In the genomic region with DNA sequence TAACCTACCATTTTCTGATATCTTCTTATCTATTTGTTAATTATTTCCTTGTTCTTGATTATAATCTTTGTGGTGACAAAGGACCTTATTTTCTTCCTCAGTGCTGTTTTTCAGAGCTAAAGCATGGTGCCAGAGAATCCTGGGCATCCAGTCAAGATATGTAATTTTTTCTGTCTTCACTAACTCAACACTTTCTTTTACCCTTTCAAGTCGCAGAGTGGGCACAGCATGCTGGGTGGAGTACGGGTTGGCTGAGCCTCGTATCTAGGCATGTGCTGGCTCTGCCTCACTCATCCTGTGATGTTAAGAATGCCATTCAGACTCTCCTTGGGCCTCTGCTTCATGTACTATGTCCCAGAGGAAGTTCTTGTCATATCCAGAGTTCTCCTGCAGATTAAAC, we compare ENCODE assay signal across 34 mouse cellular contexts. TPM values are rescaled to one million over a fixed set of nuclear protein-coding genes. Genes with fewer than 3 reads are reported as not detected.
A peak's percentile ranks its signal among the peaks of the same experiment; 100 is the strongest.
DNase-seq lines count a peak whose midpoint lies in the region; ATAC-seq and TF ChIP-seq lines count a peak whose summit lies in the region.
"Had no signal": no experiment of that assay in that cellular context is flagged by ENCODE, and none has a peak within 500 bp of the region (broad histone marks: within the 10 kb centered on the region; RNA-seq: fewer than 3 reads in every experiment).

No protein-coding gene starts in this region.

- no peaks in the 10 kb centered on the region for H3K27me3 ChIP-seq in forebrain, embryonic 16.5 days (replicated peaks; ENCODE audit: control insufficient read depth, insufficient read depth, low read length)
- H3K27me3 ChIP-seq in forebrain, embryonic 10.5 days (ENCODE audit: poor library complexity, severe bottlenecking): no peaks in the 10 kb centered on the region
- H3K27me3 ChIP-seq: embryonic facial prominence, embryonic 13.5 days; limb, embryonic 12.5 days; liver, embryonic 15.5 days; lung, embryonic 15.5 days; midbrain, embryonic 12.5 days; neural tube, embryonic 12.5 days had no signal

- ATAC-seq in forebrain, embryonic 16.5 days: peak; percentile 77; the same call in 1 of the 2 replicates
- ATAC-seq in activated CD4-positive, CD25-positive, alpha-beta regulatory T cell, adult 4 months: no peak
- ATAC-seq: intestine, postnatal 0 days had no signal

- H3K36me3 ChIP-seq in forebrain, embryonic 16.5 days (ENCODE audit: control insufficient read depth, insufficient read depth): no peaks in the 10 kb centered on the region
- H3K36me3 ChIP-seq in forebrain, embryonic 10.5 days (replicated peaks): no peaks in the 10 kb centered on the region
- H3K36me3 ChIP-seq: embryonic facial prominence, embryonic 13.5 days; heart, embryonic 12.5 days; limb, embryonic 12.5 days; liver, embryonic 15.5 days; lung, embryonic 15.5 days; midbrain, embryonic 12.5 days; neural tube, embryonic 12.5 days had no signal

- no peak overlapping the region for H3K4me3 ChIP-seq in forebrain, embryonic 16.5 days (replicated peaks; ENCODE audit: low read length)
- no peak overlapping the region for H3K4me3 ChIP-seq in forebrain, embryonic 10.5 days
- H3K4me3 ChIP-seq: embryonic facial prominence, embryonic 13.5 days; erythroblast, embryonic 14.5 days; heart, adult 2 months; heart, embryonic 12.5 days; limb, embryonic 12.5 days; liver, embryonic 15.5 days; lung, embryonic 15.5 days; megakaryocyte, embryonic 14.5 days; midbrain, embryonic 12.5 days; myocyte; neural tube, embryonic 12.5 days had no signal

- peak overlapping the region; percentile 55 for H3K27ac ChIP-seq in forebrain, embryonic 16.5 days (ENCODE audit: low read length)
- no peak overlapping the region for H3K27ac ChIP-seq in forebrain, embryonic 10.5 days
- H3K27ac ChIP-seq: embryonic facial prominence, embryonic 13.5 days; heart, adult 2 months; hindbrain, embryonic 14.5 days; limb, embryonic 12.5 days; liver, embryonic 15.5 days; lung, embryonic 15.5 days; midbrain, embryonic 12.5 days; neural tube, embryonic 12.5 days had no signal

- no peak for TF ChIP-seq POLR2A in brain, embryonic 14.5 days (IDR thresholded peaks at IDR 0.05; ENCODE audit: borderline replicate concordance, extremely low read depth, insufficient read depth, insufficient read length, poor library complexity, severe bottlenecking)

- WGBS in forebrain, embryonic 16.5 days: 71% methylated on average over 3 of the region's 3 CpGs
- WGBS in forebrain, embryonic 10.5 days: 95% methylated on average over 3 of the region's 3 CpGs

- H3K4me2 ChIP-seq in forebrain, embryonic 16.5 days (ENCODE audit: low read length): no peak overlapping the region
- H3K4me2 ChIP-seq: embryonic facial prominence, embryonic 13.5 days; heart, embryonic 12.5 days; hindbrain, embryonic 14.5 days; limb, embryonic 12.5 days; liver, embryonic 15.5 days; lung, embryonic 15.5 days; midbrain, embryonic 12.5 days; neural tube, embryonic 12.5 days had no signal

- no peak for DNase-seq in forebrain, embryonic 10.5 days (ENCODE audit: extremely low spot score, low spot score)
- DNase-seq in right cerebral cortex, adult 18-20 months: peak; percentile 56
- no peak for DNase-seq in right cerebral cortex, adult 2 months (ENCODE audit: low spot score in 2 of 2)
- DNase-seq in brain, embryonic 14.5 days (ENCODE audit: low read depth): peak; percentile 72
- no peak for DNase-seq in kidney, adult 9 months
- DNase-seq: adrenal gland, adult 8-10 months; cerebellum, adult 11-12 months; cerebellum, postnatal 10 days; heart, adult 2 months; heart, postnatal 4 days; kidney, postnatal 14 days; layer of hippocampus, adult 9-11 months; lung, postnatal 4 days; right cerebral cortex, postnatal 14 days; spleen, adult 18-20 months; thymus, adult 18-20 months; thymus, postnatal 25 days had no signal

- no peak overlapping the region for H3K9ac ChIP-seq in forebrain, embryonic 16.5 days (replicated peaks; ENCODE audit: low read depth, low read length)
- H3K9ac ChIP-seq: embryonic facial prominence, embryonic 13.5 days; heart, embryonic 12.5 days; hindbrain, embryonic 14.5 days; limb, embryonic 12.5 days; liver, embryonic 15.5 days; lung, embryonic 15.5 days; midbrain, embryonic 12.5 days; neural tube, embryonic 12.5 days had no signal

- peaks cover under 1% of the 10 kb centered on the region for H3K4me1 ChIP-seq in forebrain, embryonic 16.5 days (replicated peaks; ENCODE audit: control insufficient read depth, insufficient read depth, low read length)
- H3K4me1 ChIP-seq in forebrain, embryonic 10.5 days: no peaks in the 10 kb centered on the region
- H3K4me1 ChIP-seq: embryonic facial prominence, embryonic 13.5 days; limb, embryonic 12.5 days; liver, embryonic 15.5 days; lung, embryonic 15.5 days; midbrain, embryonic 12.5 days; neural tube, embryonic 12.5 days had no signal

- H3K9me3 ChIP-seq in forebrain, embryonic 16.5 days (ENCODE audit: control insufficient read depth, low read length): no peaks in the 10 kb centered on the region
- H3K9me3 ChIP-seq in forebrain, embryonic 10.5 days: no peaks in the 10 kb centered on the region
- H3K9me3 ChIP-seq: embryonic facial prominence, embryonic 13.5 days; limb, embryonic 12.5 days; liver, embryonic 15.5 days; lung, embryonic 15.5 days; midbrain, embryonic 12.5 days; neural tube, embryonic 12.5 days had no signal

- no peak for TF ChIP-seq CTCF in brain, embryonic 14.5 days (IDR thresholded peaks at IDR 0.05; ENCODE audit: borderline replicate concordance, extremely low read depth, insufficient read depth, insufficient read length)

RNA-seq across cellular contexts. Expression of a gene that starts 46.8 kb away (rescaled TPM):
- 43.4 and 46.8 TPM in 2 replicates for polyA plus RNA-seq in forebrain, embryonic 16.5 days (2015; fragmentation: Nextera tagmentation; extraction: Ambion mirVana)
- polyA plus RNA-seq in forebrain, embryonic 10.5 days (2016; fragmentation: Nextera tagmentation; extraction: Ambion mirVana): 0.95 and 1.3 TPM in 2 replicates
- polyA plus RNA-seq in brain, embryonic 14.5 days (2012; rRNA removed): 6.7 and 10.5 TPM in 2 replicates
- not detected for polyA plus RNA-seq in activated CD4-positive, CD25-positive, alpha-beta regulatory T cell, adult 4 months (2017; shearing (Covaris generic))
- polyA plus RNA-seq: erythroblast, embryonic 14.5 days; heart, postnatal 0 days; kidney, embryonic 14.5 days; liver, adult 2 months had no signal

Comparison
In these comparisons a context has a peak if more than half of its experiments do, and no peak if none do; other contexts are left out.
1. DNase-seq: peak in right cerebral cortex, adult 18-20 months (single experiment) and brain, embryonic 14.5 days (single experiment); none in forebrain, embryonic 10.5 days (single experiment), right cerebral cortex, adult 2 months (0 of 2) and kidney, adult 9 months (single experiment).